Mouse (Mus musculus): ENCODE measurements around the gene Disc1. TPM values are rescaled to one million over a fixed set of nuclear protein-coding genes. Genes with fewer than 3 reads are reported as not detected.

Disc1 gene
- total RNA-seq, 2 experiments from 2014 or later, result 1.6 to 1.9 TPM

DNA sequence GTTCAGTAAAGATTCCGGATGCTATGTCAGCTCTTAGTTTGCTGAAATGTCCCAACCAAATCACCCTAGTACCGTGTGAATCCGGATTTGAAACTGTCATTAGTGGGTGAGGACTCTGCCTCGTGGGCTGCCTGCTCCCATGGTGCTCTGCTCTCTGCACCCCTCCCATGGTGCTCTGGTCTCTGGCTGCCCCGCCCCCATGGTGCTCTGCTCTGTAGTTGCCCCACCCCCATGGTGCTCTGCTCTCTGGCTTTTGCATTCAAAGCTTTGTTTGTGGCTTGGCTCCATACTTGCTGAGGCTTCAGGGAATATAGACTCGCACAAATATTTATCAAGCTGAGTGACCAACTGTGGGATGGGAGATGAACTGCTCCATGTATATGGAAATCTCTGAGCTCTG is 123.1 kb downstream of the Disc1 start:
- DNase-seq (ENCODE audit: low spot score in 2 of 2), result no peak

DNA sequence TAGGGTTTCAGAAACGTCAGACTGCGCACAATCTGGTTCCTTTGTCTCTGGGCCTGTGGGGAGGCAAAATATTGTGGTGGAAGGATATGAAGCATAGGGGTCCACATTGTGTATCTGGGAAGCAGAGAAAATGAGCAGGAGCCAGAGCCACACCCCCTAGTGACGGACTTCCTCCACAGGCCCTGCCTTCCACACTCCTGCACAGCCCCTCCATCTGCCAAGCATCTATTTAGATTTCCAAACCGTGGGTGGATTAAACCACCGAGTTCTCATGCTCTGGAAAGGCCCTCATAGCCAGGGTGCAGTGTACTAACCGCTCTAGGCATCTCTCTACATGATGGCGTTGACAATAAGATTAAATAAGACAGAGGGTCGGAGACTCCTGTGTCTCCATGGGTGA is 124.0 kb downstream of the Disc1 start:
- no peak for DNase-seq (ENCODE audit: low spot score in 2 of 2)

DNA sequence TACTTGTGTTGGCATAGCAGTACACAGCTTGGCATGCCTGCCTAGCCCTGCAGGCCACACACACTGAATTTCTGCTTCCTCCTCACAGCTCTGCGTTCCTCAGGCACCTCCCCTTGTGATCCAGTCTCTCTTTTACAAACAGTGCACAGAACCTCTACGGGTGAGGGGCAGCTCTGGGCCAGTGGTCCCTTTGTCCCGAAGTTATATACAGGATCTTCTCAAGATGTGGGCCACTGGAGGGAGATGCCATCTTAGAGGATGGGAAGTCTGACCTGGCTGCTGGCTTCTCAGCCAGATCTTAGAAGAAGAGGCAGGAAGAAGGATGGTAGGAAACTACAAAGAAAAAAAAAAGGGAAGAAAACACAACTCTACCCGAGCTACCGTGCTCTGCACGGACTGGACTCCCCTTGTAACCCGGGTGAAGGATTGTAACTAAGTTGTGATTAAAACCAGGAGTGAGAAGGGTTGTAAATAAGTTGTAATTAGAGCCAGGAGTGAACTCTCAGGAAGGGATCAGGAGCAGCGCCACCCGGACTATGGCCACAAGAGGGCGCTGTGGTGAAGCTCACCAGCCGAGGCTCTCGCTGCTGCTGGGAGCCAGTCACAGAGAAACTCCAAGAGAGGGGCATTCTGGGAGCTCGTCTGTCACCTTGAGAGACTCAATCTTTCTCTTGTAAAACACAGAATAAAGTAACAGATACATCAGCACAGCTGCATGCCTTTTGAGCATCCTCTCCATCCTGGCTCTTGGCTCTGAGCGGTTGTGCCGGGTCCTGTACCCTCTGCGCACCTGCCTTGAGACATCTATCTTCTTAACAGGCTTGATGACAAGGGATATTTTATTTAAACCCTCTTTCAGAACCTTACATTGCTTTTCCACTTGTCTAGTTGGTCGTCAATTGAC is 129.8 kb downstream of the Disc1 start:
- DNase-seq (ENCODE audit: low spot score in 2 of 2), result peak; percentile 86 to 91

DNA sequence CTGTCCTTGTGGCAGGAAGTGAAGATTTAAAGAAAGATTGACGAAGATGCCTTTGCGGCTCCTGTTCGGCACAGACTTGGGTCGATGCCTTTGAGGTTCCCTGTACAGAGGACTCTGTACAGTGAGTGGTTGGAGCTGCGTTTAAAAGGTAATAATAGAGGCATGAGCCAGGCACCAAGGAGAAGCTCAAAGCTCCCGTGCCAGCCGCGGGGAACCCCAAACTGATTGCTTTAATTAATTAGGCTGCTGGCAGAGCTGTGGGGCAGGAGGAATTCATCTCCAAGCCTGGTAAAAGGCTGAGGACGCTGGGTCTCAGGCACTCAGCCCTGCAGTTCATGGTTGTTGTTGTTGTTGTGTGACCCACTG is 130.4 kb downstream of the Disc1 start:
- no peak for DNase-seq (ENCODE audit: low spot score in 2 of 2)

DNA sequence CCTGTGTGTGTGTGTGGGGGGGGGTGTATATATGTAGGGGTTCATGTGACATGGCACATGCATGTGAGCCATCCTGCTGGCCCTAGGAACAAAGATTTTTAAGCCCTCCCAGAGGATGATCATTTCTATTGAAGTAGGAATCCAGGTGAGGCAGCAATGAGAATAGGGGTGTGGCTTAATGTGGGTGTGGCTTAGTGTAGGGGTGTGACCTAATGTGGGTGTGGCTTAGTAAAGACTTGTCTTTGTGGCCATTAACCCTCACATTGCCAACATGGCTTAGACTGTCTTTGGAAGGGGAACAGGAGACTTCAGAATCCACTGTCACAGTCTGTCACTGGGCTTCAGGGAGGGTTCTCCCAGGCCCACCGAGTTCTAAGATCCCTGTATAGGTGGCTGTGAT is 130.9 kb downstream of the Disc1 start:
- DNase-seq (ENCODE audit: low spot score in 2 of 2), result no peak

DNA sequence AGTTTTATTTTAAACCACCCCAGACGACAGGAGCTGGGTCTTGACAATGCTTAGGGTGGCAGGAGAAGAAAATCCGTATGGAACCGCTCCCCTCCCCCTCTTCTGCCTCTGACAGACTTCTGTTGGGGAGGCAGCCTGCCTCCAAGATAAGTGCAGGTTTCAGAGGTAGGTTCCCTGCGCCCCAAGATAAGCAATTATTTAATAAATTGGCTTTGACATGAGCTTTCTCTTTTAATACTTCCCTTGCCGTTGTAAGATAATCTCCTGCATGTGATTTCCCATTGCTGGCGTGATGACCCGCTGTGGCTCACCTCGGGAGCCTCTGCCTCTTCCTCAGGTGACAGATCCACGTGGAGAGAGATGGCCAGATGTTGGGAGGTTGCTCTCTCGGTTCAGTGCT is 133.0 kb downstream of the Disc1 start:
- DNase-seq (ENCODE audit: low spot score in 2 of 2), result no peak

DNA sequence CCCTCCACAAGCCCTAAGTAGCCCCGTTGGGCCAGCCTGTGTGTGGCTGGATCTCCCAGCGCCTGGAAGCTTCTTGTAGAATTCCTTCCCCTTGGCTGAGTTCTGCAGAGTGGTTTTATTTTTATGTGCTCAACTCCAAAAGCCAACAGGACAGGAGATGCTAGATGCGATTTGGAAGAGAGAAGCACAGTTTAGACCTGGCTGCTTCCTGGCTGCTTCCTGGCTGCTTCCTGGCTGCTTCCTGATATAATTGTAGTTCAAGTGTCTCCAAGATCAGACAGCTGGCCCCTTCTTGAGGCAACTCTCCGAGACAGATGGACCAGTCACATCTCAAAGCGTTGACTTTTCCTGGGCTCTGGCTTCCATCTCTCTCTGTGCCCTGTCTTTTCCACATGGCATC is 139.7 kb downstream of the Disc1 start:
- DNase-seq (ENCODE audit: low spot score in 2 of 2), result no peak

DNA sequence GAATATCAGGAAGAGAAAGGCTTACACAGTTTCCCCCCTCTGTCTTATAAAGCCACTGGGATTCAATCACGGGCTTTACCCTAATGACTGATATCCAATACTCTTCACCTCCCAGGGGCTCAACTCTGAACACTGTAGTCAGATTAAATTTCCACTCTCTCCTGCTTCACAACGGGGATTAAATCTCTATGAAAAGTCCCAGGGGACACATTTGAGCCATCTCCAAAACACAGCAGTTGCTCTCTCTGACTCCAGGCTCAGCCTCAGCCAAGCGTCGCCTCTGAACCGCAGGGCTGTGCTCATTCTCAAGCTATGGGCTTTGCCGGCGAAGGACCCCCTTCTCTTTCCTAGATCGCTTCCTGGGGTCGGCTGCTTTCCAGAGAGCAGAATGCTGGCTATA is 141.1 kb downstream of the Disc1 start:
- DNase-seq (ENCODE audit: low spot score in 2 of 2), result no peak

DNA sequence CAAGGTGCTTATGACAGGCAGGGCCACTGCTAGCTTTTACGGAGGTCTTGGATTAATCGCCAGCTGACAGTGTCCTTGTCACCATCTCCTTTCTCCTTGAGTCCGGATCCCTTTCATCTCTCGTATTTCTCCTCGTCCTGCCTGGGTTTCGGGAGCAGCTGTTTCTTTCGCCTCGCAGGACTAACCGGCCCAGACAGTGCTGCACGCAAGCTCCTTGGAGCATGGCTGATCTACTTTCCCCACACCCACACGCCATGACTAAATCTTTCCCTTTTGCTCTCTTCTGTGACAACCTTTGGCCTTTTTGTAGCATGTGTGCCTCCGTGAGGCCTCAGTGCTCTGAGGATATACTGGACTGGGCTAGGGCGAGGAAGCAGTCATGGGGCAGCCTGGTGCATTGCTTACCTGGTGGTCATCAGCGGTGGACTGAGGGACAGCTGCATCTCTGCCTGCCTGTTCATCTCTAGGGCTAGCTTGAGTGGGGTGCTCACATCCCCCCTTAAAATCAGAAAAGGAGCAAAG is 142.6 kb downstream of the Disc1 start:
- DNase-seq (ENCODE audit: low spot score in 2 of 2), result no peak

DNA sequence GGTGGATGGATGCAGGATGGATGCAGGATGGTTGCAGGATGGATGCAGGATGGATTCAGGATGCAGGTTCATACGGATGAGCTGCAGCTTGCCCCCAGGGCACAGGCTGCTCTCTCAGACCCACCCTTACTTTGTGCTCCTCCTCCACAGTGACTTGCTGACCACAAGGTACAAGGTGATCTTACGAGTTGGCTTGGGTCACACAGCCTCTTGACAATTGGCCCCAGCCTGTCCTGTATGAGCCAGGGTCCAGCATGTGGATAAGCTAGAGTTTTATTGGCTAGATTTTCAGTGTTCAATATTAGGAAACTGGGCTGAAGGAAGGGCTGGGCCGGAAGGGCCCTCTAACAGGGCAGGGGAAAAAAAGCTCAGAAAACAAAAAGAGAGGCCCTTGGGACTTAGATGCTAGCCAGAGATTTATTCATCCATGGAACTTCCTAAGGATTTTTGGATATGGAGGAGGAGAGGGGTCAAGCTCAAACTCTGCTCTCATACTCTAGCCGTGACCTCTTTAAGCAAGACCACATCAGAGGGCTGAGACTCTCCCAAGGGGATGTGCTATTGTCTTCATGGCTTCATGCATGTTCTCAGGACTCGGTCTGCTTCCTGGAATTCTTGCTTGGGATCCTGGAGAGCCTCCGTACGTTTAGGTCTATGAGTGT is 143.5 kb downstream of the Disc1 start:
- no peak for DNase-seq (ENCODE audit: low spot score in 2 of 2)

DNA sequence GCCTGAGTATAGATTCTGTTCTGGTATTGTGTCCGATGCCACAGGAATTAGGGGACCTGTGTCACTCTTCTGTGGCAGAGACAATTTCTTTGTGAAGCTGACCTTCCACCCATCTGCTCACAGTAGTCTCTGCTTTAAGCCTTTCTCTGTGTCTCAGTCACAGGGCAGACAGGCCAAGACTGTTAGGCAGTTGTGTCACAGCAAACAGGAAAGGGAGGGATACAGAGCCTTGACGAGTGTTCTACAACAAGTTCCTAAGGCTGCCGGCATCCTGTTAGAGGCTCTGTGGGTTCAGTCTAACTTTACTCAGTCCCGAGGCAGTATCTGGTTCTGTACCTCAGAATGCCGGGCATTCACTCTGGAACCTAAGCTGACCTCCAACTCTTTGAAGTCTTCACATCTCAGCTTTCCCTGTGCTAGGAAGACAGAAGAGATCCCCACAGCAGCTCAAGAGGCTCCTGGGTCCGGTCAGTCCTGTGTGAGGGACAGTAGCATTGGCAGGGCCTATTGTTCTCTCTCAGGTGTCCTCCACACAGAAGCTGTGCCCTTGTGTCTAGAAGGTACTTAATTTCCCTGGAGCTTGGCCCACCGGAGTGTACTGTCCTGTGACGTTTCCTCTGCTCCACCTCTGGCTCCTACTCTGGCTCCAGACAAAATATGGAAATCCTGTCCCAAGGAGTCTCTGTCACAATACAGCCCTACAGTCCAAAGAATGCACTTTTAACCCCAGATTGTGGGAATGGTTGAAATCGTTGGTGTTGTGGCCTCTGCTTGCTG is 144.6 kb downstream of the Disc1 start:
- DNase-seq (ENCODE audit: low spot score in 2 of 2), result no peak

DNA sequence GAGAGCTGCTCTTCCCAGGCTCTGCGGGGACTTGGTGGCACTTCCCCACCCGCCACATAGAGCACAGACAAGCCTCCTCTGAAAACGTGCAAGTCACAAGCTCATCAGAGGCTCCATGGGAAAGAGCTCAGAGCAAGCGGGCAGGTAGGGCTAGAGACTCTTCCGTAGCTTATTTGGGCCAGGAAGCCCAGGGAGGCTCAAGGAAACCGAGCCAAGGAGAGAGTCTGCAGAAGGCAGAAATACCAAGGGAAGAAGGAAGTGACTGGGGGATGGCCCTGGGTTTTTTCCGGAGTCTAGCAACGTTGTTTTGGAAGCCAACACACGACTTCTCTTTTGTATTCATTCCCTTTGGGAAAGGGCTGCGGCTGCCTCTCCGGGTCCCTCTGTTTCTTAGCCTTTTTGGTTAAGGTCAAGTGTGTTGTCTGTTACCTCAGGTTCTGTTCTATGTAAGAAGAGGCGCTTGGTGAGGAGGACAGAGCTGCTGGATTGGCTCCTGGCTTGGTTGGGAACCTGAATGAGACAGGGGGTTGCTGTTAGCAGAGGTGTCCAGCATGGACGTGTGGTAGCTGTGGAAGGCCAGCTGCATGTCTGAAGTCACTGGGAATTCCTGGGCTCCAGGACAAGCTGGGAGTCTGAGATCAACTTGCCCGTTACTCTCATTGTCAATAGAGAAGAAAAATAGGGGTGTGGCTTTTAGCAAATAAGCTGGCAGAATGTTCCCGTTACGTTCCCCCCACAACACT is 145.4 kb downstream of the Disc1 start:
- no peak for DNase-seq (ENCODE audit: low spot score in 2 of 2)

DNA sequence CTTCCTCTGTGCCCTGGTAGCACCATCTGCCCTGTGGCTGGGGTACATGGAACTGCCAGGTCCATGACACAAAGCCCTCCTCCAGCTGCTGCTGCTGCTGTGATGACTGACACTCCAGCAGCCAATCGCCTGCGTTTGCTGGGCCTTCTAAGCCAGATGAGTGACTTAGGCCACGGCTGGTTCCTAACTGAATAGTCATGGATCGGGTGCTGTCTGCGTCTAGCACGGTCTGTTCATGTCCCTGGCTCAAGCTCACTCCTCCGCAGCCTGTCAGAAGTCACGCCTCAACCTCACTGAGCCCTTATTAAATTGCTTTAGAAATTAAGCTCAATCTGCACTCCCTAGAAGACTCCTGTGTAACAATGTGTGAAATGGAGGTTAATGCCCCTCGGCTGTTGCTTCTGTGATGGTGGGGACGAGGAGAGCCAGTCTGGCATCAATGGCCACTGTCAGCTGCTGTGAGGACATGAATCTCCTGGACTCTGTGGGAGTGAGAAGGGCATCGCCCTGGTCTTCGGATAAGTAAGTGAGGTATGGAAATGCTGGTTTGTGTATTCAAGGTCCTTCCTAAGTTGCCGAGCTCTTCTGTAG is 146.4 kb downstream of the Disc1 start:
- DNase-seq (ENCODE audit: low spot score in 2 of 2), result no peak

DNA sequence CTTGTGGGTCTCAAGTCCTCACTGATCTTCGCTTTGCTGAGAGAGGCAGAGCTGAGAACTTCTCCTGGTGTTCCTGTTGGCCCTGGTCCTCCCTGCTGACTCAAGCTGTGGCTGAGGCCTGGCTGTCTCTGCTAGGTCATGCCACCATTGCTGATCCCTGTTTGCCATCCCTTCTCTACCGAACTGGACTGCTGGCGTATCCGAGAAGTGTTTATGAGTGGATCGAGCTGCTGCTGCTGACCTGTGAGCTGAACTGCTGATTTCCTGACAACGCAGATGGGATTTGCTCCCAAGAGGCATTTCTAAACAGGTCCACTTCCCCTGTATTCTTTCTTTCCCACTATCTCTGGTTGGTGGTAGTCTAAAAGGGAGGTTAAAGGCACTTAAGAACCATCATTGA is 147.7 kb downstream of the Disc1 start:
- DNase-seq (ENCODE audit: low spot score in 2 of 2), result no peak

DNA sequence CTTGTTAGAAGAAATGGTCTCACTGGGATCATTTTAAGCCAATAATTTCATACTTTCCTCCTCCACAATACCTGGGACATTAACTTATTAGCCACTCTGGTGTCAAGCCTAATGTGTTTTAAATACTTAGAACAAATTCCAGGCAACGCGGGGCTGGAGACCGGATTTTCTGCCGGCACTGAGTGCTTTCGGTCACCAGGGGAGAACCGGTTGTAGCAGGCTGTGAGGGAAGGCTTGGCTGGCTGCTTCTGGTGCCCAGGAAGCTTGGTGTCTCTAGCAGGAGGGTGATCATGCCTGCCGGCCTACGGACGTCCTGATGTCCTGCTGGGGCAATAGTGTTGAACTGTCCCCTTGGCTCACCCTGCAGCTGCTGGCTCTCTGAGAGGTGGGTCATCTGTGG is 149.0 kb downstream of the Disc1 start:
- DNase-seq (ENCODE audit: low spot score in 2 of 2), result no peak

DNA sequence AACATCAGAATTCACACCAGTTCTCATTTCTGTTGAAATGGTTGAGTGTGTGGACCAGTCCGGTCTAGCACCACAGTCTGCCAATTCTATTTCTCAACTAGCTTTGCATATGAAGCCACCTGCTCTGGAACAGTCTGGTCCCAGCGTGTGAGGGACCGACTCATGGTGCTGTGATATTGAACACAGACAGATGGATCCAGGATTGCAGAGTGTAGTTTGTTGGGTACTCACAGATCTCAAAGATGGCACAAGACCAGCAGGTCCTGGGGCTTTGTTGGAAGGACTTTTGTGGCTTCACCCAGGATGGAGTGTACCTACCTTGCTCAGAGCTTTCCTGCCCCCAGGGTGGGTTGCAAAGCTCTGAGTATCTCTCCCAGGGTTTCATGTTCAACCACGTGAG is 151.6 kb downstream of the Disc1 start:
- no peak for DNase-seq (ENCODE audit: low spot score in 2 of 2)

DNA sequence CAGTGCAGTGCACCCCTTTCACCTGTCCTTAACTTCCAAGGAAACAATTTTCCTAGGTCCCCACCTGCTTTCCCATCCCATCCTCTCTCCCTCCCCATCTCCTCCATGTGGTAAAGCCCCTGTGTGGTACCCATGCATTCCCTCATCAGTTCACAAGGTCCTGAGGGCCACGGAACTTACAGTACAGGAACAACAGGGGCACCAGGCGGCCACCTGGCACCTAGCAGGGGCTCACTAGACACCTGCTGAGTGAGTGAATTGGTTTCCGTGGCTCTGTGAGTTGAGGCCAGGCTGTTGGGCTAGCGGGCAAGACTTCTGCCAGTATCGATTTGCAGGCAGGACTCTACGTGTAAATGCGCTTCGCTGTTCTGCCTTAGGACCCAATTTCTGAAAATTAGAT is 152.4 kb downstream of the Disc1 start:
- DNase-seq (ENCODE audit: low spot score in 2 of 2), result no peak

DNA sequence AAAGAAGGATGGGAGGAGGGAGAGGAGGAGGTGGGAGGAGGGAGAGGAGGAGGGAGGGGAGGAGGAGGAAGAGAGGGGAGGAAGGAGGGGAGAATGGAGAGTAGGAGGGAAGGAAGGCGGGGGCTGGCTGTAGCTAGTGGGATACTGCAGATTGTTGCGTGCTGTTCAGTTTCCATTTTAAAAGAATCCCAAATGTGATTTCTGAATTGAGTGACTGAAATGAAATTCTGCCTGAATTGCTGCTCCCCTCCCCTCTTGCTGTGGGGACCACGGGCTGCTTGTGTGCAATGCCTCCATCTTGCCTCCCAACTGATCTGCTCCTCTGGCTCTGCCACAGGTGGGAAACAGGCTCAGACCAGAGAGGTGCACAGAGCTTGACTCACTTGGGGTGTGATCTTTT is 153.0 kb downstream of the Disc1 start:
- DNase-seq (ENCODE audit: low spot score in 2 of 2), result peak in 1 of 2 experiments; percentile 9

DNA sequence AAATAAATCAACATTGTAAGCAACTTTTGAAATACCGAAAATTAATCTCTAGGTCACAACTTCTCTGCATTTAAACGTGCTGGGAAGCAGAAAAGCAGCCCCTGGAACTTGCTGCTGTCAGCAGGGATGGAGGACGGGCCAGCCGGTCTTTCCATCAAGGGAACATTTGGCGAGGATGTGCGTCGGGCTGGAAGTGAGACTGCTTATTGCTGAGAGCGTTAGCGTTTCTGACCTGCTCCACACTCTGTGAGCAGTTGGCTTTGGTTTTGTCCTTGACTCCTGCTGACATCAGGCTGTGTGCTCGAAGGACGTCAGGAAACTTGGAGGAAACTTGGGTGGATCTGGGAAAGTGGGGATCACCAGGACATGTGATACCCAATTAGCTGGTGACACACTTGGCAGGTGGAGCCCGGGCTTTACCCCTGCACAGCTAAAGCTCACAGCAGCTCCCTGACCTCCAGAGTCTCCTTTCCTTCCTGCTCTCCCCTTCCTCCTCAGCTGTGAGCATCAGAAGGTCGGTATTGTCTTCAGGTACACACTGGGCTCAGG is 158.7 kb downstream of the Disc1 start:
- DNase-seq (ENCODE audit: low spot score in 2 of 2), result no peak

DNA sequence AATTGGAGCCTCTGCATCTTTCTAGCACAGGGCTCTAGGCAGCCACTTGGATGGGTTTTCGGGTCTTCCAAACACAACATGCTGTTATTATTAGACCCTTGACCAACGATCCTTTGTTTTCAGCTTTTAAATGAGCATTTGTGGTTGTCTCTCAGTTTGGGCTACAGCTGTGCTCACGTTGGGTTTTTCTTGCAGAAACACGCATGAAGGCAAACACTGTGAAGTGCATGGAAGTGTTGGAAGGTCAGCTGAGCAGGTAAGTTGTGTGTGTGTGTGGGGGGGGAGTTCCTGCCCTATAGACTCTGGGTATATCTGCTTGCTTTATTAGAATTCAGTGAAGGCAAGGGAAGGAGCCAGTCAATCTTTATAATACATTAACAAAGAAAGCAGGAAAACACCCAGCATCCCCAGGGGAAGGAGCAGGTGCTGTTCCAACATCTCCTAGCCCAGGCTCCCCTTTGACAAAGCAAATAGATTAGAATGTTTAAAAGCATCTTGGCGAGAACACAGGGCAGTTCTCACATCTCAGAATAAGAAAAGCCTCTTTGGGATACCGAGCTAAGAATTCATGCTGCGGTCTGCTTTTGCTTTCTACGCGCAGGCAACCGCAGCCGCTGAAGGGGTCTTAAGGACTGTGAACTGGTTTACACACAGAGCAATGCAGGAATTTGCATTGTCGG is 164.0 kb downstream of the Disc1 start:
- DNase-seq (ENCODE audit: low spot score in 2 of 2), result no peak

Data from left cerebral cortex, adult 18-20 months (tissue).